Mouse (Mus musculus) layer of hippocampus, adult 9-11 months (tissue): ENCODE results near the gene Hdac4.

Experiments
- DNase-seq: peaks from one replicate; pipeline ENCODE4 v3.0.0; 2022

The Hdac4 gene

GRCm38 (mm10) chr1:92195360-92196149 is at the start of gene Hdac4:
TSS of gene Hdac4 (minus strand) at chr1:92195699.
- DNase-seq: peak; percentile 65

GRCm38 (mm10) chr1:92243549-92243948 is 48.0 kb upstream of the Hdac4 start:
- peak; percentile 44 for DNase-seq

- peak; percentile 35 for DNase-seq
These were observed 44.6 kb upstream of the Hdac4 start for GRCm38 (mm10) chr1:92240072-92240471.

GRCm38 (mm10) chr1:92235600-92235999 is 40.1 kb upstream of the Hdac4 start:
- no peak for DNase-seq

GRCm38 (mm10) chr1:92225297-92225696 is 29.8 kb upstream of the Hdac4 start:
- no peak for DNase-seq

GRCm38 (mm10) chr1:92223956-92224891 is 28.7 kb upstream of the Hdac4 start:
- no peak for DNase-seq

GRCm38 (mm10) chr1:92216710-92217109 is 21.2 kb upstream of the Hdac4 start:
- no peak for DNase-seq

GRCm38 (mm10) chr1:92215996-92216630 is 20.6 kb upstream of the Hdac4 start:
- peak; percentile 69 for DNase-seq

- DNase-seq: no peak
These were observed 19.7 kb upstream of the Hdac4 start for GRCm38 (mm10) chr1:92215131-92215638.

- DNase-seq: no peak
These were observed 16.7 kb upstream of the Hdac4 start for GRCm38 (mm10) chr1:92212003-92212750.

GRCm38 (mm10) chr1:92202639-92203352 is 7.3 kb upstream of the Hdac4 start:
- no peak for DNase-seq

GRCm38 (mm10) chr1:92190463-92190862 is 5.0 kb downstream of the Hdac4 start:
- DNase-seq: no peak

GRCm38 (mm10) chr1:92187137-92187536 is 8.4 kb downstream of the Hdac4 start:
- DNase-seq: no peak

- DNase-seq: no peak
These were observed 10.9 kb downstream of the Hdac4 start for GRCm38 (mm10) chr1:92184600-92184999.

- DNase-seq: no peak
These were observed 12.3 kb downstream of the Hdac4 start for GRCm38 (mm10) chr1:92183101-92183790.

GRCm38 (mm10) chr1:92181970-92182369 is 13.5 kb downstream of the Hdac4 start:
- DNase-seq: no peak

- peak; percentile 100 for DNase-seq
These were observed 15.1 kb downstream of the Hdac4 start for GRCm38 (mm10) chr1:92180141-92181137.

GRCm38 (mm10) chr1:92179489-92180006 is 16.0 kb downstream of the Hdac4 start:
- no peak for DNase-seq

- DNase-seq: no peak
These were observed 16.4 kb downstream of the Hdac4 start for GRCm38 (mm10) chr1:92179070-92179469.
